In genomic region chr2:64948418-64949169, GRCm38 (mm10) we compare ENCODE assay signal across 8 mouse cellular contexts.
A peak's percentile ranks its signal among the peaks of the same experiment; 100 is the strongest.
DNase-seq lines count a peak whose midpoint lies in the region; ATAC-seq and TF ChIP-seq lines count a peak whose summit lies in the region.

No protein-coding gene starts in this region.

- H3K4me2 ChIP-seq in heart, embryonic 12.5 days = no peak overlapping the region
- no peak overlapping the region for H3K4me2 ChIP-seq in hindbrain, embryonic 11.5 days (replicated peaks; ENCODE audit: low read depth, low read length)
- no peak overlapping the region for H3K4me2 ChIP-seq in midbrain, embryonic 12.5 days (replicated peaks)

- H3K9me3 ChIP-seq in heart, embryonic 12.5 days (replicated peaks) = no peaks in the 10 kb centered on the region
- no peaks in the 10 kb centered on the region for H3K9me3 ChIP-seq in hindbrain, embryonic 11.5 days (ENCODE audit: control insufficient read depth, low read length)
- no peaks in the 10 kb centered on the region for H3K9me3 ChIP-seq in midbrain, embryonic 12.5 days

- 0 out of 2 replicates have a peak, but pooled peaks cover 2% of the 10 kb centered on the region for H3K36me3 ChIP-seq in heart, embryonic 12.5 days
- H3K36me3 ChIP-seq in hindbrain, embryonic 11.5 days (ENCODE audit: control insufficient read depth, insufficient read depth, low read length) = no peaks in the 10 kb centered on the region
- H3K36me3 ChIP-seq in midbrain, embryonic 12.5 days = no peaks in the 10 kb centered on the region

- H3K27ac ChIP-seq in heart, embryonic 12.5 days (ENCODE audit: poor library complexity, severe bottlenecking) = no peak overlapping the region
- no peak overlapping the region for H3K27ac ChIP-seq in hindbrain, embryonic 11.5 days (ENCODE audit: low read depth, low read length)
- H3K27ac ChIP-seq in left cerebral cortex, adult 2 months = no peak overlapping the region
- no peak overlapping the region for H3K27ac ChIP-seq in midbrain, embryonic 12.5 days (replicated peaks)

- intact Hi-C loops in left cerebral cortex, adult 2 months (cut with DNase I) = loop anchor here (10.0 kb wide), 1 partner anchor 1434 kb away; no protein-coding TSS in a partner anchor

- DNase-seq in heart, postnatal 4 days = peak; percentile 37
- DNase-seq in embryo, embryonic 9.5 days (ENCODE audit: extremely low spot score) = peak; percentile 36
- peak; percentile 42 for DNase-seq in hindbrain, embryonic 11.5 days (ENCODE audit: low spot score)
- DNase-seq in left cerebral cortex, adult 2 months (ENCODE audit: extremely low spot score in 1 of 2, low spot score in 2 of 2) = peak; percentile 48 to 56
- no peak for DNase-seq in heart, adult 11 months

- H3K27me3 ChIP-seq in heart, embryonic 12.5 days (replicated peaks) = no peaks in the 10 kb centered on the region
- no peaks in the 10 kb centered on the region for H3K27me3 ChIP-seq in hindbrain, embryonic 11.5 days (ENCODE audit: control insufficient read depth, insufficient read depth, low read length)
- no peaks in the 10 kb centered on the region for H3K27me3 ChIP-seq in midbrain, embryonic 12.5 days

- no peak overlapping the region for H3K4me3 ChIP-seq in heart, embryonic 12.5 days
- no peak overlapping the region for H3K4me3 ChIP-seq in hindbrain, embryonic 11.5 days (ENCODE audit: low read depth, low read length)
- no peak overlapping the region for H3K4me3 ChIP-seq in left cerebral cortex, adult 2 months
- no peak overlapping the region for H3K4me3 ChIP-seq in midbrain, embryonic 12.5 days

- no peaks in the 10 kb centered on the region for H3K4me1 ChIP-seq in heart, embryonic 12.5 days (replicated peaks)
- H3K4me1 ChIP-seq in hindbrain, embryonic 11.5 days (replicated peaks; ENCODE audit: control insufficient read depth, insufficient read depth, low read length) = no peaks in the 10 kb centered on the region
- no peaks in the 10 kb centered on the region for H3K4me1 ChIP-seq in midbrain, embryonic 12.5 days

- no peak; the same call in 1 of the 2 replicates for ATAC-seq in heart, embryonic 12.5 days (ENCODE audit: insufficient number of reproducible peaks, low FRiP score)
- peak; percentile 78; the same call in 1 of the 2 replicates for ATAC-seq in hindbrain, embryonic 11.5 days (ENCODE audit: low FRiP score)
- peak; percentile 82 for ATAC-seq in midbrain, embryonic 12.5 days (ENCODE audit: low FRiP score, low read depth)
- ATAC-seq in inflammation-experienced regulatory T-cells, adult 6 months = no peak

- 77% methylated on average over 12 of the region's 12 CpGs for WGBS in heart, embryonic 12.5 days
- WGBS in hindbrain, embryonic 11.5 days = 84% methylated on average over 12 of the region's 12 CpGs
- WGBS in midbrain, embryonic 12.5 days = 80% methylated on average over 12 of the region's 12 CpGs

- no peak overlapping the region for H3K9ac ChIP-seq in heart, embryonic 12.5 days
- no peak overlapping the region for H3K9ac ChIP-seq in hindbrain, embryonic 11.5 days (ENCODE audit: low read depth, low read length)
- H3K9ac ChIP-seq in midbrain, embryonic 12.5 days (replicated peaks) = no peak overlapping the region

- TF ChIP-seq CTCF in left cerebral cortex, adult 2 months (IDR thresholded peaks at IDR 0.05) = peak; percentile 58

Comparison
In these comparisons a context has a peak if more than half of its experiments do, and no peak if none do; other contexts are left out.
1. ATAC-seq: peak in hindbrain, embryonic 11.5 days (single experiment) and midbrain, embryonic 12.5 days (single experiment); none in heart, embryonic 12.5 days (single experiment) and inflammation-experienced regulatory T-cells, adult 6 months (single experiment).